Mouse (Mus musculus): ENCODE results near the gene Ltv1.
"Not testable (repeated sequence)": the region's sequence is repeated elsewhere in the genome, so short reads cannot be mapped to it uniquely, and the experiment has no call there.

Ltv1 gene

DNA sequence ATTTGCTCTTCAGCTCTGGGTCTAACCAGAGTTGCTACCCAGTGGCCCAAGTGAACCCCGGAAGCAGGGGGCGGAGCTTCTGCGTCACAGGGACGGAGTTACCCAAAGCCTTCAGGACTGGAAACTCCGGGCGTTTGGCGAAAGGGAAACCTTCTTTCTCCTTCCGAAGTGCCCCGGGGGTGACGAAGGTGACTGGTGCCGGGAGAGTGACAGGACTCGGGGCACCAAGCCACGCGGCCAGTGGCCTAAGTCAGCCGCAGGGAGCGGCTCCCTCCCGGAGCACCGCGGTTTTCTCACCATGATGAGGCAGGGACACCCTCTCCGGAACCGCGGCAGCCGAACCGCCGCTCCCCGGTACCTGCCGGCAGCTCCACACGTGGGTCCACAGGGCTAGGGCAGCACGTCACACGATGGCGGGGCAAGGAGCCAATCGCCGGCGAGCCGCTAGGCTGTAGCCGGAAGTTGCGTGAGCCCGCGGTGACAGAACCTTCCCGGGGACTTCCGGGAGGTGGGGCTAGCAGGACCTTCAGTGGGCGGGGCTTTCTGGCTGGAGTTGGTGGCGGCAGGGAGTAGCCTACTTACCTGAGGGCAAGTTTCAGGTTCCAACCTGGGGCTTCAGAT, at the start of gene Ltv1:
Ltv1 (minus strand) TSS at position 438 of the 621 bp plus-strand sequence.
- peak; percentile 95 for DNase-seq

DNA sequence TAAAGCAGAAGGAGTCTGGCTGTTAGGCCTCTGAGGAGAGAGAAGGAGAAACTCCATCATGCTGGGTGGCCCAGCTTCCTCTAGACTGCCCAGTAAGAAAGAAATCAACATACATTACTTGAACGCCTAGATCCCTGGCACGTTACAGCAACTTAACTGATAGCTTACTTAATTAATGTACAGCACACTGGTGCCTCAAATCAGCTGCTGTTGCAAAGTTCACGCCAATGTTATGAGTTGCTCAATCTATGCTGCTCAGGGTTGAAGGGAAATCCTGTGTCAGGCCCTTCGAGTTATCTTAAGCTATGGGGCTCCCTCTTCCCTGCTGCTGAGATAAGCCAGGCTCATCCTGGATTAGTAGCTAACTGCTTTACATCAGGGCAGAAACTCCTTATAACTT, 47.5 kb upstream of the Ltv1 start:
- DNase-seq, result no peak

DNA sequence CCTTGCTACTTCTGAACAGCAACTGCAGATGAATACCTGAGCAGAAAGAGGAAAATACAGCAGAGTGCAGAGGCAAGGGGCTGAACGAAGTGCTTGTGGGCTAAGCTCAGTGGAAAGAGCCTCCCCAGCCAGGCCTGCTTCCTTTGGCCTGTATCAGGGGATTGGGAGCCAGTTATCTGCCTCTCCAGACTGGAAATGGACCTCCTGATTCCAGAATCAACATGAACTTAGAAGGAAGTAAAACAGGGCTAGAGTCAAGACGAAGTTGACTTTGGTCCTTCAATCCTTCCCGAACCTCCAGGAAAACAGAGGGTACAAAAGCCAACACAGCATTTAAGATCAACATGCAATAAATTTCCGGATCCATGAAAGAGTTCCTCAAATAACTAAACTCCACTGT, 45.2 kb upstream of the Ltv1 start:
- no peak for DNase-seq

DNA sequence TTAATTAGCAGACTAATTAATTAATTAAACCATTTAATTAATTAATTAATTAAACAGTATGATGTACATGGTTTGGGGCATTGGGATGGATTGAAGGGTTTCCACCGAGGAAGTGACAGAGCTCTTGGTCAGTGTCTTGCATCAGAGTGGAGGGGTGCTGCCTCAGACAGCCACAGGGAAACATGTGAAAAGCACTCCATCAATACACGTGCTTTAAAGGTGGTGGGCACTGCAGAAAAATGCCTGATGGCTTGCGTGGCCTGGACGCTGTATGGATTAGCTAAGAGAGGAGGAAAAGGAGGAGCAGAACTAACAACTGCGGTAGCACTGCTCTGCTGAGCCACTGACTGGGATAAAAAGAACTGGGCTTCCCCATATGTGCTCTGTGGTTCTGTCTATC, 43.9 kb upstream of the Ltv1 start:
- DNase-seq, result no peak

DNA sequence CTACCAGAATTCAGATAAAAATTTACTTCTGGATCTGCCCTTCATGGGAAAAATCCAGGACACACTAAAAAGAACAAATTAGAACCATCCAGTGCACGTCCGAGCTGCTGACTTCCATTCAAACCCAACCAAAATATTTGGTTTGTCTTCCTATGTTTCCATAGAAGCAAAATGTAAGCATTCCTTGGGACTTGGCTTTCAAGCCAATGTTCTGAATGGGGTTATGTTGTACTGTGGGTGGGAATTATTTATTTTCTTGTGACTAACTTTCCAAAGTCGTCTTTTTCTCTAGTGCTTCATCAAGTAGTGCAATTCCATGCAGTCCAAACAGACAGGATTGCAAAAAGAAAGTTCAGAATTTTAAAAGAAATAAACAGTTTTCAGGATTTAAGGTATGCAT, 41.5 kb upstream of the Ltv1 start:
- DNase-seq, result no peak

DNA sequence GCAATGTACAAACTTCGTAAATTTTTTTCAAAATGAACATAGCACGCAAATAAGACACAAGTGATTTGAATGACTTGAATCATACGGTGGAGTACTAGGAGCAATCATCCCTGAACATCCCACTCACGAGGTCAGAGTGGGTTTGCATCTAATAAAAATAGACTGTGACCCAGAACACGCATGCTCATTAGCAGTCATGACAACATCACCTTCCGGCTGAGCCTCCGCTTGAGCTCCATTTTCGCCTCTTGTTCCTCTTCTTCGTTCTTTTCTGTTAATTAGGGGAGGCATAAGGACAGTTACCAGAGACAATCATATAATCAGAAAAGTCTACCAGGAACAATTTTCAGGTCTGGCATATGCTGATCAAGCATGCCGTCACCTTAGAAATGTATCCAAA, 41.0 kb upstream of the Ltv1 start:
- no peak for DNase-seq

DNA sequence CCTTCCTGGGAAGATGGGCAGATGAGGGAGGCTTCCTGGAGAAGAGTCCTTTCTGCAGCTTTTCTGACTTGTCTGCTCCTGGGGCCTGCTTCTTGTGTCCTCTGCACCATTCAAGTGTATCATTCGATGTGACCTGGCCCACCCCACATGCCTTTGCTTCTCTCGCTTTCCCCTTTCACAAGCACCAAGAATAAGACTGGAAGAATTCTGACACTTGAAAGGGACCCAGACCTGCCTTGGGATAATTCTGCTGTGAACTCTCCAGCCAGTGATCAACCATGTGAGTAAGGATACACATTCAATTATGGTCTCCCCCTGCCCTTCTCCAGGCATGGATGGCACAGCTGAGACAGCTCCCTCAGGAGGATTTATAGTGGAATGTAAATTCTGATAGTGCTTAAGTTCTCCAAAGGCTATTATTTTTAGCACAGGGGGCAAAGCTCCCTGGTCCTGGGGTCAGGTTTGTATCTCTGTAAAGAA, 40.2 kb upstream of the Ltv1 start:
- no peak for DNase-seq

DNA sequence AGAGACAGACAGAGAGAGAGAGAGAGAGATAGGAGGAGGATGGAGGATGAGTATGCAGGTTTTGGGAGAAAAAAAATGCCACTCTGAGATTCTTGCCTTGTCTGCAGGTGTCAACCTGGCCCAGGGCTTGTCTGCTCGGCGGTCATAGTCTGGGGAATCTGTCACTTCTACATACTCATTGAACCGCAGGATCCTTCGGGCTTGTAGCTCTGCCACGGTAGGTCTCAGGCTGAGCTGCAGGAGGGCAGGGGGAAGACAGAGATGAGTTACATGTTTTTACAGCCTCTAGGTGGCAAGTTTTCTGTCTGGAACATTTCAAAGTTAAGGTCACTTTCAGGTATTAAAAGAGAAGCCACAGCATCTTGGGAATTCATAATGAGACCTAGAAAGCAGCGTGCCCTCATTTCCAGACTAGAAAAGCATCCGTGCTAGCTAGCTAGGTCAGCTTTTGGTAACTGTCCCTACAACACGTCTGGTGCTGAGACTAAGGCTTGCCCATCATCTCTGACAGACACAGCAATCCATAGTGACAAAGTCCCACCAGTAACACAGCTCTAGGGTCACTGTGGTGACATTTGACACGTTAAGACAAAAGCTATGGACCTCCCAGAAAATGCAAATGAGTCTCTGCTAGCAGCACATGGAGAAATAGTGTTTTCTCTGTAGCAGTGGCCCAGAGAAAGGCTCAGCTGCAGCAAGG, 39.6 kb upstream of the Ltv1 start:
- DNase-seq, result no peak

DNA sequence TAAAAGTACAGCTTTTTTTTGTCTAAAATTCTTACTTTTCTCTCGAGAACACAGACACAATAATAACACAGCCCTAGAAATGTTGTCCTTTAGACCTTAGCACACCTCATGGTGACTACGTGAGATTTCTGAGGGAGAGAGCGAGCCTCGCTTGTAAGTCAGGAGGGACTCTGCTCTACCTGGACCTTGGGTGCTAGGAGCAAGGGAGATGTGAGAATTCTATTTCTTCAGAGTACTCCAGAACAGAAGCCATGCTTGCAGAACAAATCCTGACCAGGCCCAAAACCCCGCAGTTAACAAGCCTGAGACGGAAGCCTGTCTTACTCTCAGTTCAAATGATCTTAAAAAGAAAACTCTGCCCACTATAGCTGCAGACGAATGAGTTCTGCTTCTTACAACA, 37.7 kb upstream of the Ltv1 start:
- DNase-seq, result no peak

DNA sequence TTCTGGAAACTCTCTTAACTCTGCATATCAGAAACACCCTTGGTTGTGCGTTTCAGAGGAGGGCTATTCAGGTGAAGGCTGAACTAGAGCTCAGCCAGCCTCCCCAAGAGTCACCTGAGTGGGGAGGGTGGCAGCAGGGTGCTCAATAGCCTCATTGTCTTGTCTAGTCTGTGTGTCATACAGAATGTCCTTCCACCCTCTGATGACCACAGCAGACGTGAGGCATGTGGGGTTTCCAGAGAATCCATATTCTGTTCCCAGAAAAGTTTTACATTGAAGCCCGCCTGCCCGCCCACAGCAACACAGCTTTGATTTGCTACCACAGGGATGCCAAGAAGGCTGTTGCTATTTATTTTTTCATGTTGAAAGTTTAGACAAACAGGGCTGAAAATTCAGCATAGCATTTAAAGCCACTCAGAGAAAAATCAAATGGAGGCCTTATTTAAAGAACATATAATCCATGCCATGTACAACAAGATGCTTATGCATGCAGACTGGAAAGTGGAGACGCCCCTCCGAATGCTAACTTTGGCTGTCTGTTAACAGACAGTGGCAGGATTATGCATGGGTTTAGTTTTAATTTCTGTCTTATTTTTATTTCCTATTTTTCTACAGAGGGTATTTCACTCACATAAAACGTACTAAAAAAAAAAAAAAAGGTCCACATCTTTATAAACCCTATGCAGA, 32.6 kb upstream of the Ltv1 start:
- no peak for DNase-seq

DNA sequence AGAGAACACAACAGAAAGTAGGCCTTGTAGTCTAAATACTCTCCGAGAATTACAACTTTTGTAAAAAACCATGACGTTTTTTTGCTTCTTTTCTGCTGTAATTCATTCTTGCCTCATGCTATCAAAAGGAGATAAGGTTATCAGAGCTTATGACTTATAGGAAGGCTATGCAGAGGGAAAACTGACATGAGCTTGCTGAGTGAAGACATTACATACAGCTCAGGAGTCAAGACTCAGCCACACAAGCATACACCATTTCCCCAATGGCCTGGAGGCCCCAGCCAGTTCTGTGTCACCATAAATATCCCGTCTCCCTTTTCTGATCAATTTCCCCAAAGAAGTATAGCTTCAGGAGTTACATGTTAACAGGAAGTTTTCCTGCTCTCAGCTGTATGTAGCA, 29.2 kb upstream of the Ltv1 start:
- no peak for DNase-seq

DNA sequence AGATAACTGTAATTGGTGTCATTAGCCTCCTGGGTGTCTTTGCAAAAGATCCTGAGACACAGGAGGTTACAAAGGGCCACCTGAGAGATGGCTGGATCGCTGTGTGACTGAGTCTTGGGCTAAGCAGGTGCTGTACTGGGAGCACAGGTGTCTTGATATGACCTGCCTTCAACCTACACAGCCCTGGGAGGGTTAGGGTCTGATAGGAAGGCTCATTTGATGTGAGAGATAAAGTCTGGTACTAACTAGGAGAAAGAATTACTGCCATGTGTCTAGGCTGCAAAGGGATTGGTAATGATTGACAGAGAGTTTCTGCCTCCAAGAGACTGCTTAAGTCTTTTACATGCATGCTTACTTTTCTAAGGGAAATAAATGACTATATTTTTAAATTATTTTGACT, 27.1 kb upstream of the Ltv1 start:
- DNase-seq, result no peak

DNA sequence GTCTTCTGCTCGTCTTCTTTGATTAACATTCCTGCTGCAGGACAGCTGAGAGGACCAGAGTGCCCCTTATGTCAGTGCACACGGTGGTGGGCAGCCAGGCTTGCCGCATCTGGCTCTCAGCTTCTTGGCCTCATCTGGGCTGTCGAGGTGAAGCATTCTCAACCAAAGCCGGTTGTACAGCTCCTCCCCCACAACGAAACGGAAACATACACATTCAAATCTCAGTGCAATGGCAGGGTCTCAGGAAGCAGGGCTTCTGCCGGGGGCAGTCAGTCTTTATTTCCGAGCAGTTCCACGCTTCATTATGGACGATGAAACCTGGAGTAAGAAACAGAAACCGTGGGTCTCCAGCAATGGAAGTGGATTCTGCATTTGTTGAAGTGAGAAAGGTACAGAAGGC, 21.0 kb upstream of the Ltv1 start:
- no peak for DNase-seq

DNA sequence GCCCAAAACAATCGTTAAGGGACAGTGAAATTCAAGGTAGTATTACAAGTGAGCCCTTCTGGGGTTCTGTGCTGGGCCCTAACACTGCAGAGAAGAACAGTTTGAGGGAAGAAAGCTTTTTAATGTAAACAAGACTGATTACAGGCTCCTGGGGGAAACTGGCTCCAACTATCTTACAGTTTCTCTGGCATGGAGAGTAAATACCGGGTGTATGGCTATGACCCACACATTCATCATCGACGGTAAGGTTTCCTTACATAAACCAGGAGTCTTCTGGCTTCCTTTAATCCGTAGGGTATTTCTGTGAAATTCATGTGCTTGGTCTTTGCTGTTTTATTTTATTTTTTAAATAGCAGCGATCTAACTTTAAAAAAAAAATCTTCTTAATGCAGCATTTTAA, 19.9 kb upstream of the Ltv1 start:
- no peak for DNase-seq

DNA sequence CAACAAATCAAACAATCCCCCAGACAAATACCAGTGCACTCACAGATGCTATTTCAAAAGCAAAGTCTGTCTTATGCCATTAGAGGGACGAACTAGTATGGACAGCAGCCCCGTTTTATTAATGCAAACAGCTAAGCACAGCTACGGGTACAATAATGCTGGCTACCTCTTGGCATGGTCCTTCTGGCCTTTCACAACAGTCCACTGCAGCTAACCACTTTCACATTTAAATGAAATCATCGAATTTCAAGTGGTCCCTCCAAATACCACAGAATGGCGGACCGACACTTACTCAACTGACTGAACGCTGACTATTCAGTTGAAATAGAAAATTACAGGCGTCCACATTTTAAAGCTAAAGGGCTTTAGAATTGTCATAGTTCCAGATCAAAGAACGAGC, 19.4 kb upstream of the Ltv1 start:
- no peak for DNase-seq

DNA sequence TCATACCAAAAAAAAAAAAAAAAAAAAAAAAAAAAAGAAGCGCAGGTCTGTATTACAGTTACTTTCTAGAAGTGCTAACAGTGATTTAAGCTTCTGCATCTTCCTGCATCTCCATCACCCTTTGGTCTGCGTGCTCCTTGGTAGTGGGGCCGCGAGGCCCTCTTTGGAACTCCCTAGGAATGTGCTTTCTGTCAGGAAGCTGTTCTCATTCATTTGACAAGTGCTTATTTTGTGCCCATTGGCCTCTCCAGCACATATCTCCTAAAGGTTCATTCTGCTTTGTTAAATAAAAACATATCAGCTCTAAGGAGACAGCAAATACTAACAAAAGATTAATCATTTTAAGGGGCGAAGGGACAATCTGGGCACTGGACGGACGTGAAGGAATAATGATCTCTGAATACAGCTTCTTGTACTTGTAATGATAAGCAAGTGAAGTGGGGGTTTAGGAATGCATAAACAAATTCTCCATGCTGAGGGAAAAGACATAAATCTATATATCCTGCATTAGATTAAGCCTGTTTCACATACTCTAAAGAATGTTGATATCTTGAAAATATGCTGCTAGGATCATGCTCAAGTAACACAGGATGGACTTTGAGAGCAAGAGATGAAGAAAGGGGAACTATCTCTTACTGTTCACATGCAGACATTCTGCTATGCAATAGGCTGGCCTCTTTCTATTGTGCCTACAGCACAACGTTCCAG, 17.1 kb upstream of the Ltv1 start:
- DNase-seq, result no peak

DNA sequence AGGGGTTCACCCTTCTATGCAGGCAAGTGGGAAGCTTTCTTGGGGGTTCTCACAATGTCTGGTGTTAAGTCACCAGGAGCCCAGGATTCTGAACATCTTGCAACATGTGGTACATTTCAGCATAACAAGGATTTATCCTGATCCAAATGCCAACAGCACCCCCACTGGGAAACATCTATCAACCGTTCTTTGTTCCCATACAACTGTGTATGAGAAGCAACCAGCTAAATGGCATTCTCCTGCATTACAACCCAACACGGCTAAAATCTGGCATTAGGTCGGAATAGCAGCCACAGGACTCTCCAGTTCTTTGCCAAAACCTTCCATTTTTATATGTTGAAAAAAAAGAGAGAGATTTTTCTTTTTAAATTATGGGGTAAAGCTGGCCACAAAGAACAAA, 16.5 kb upstream of the Ltv1 start:
- DNase-seq, result no peak

DNA sequence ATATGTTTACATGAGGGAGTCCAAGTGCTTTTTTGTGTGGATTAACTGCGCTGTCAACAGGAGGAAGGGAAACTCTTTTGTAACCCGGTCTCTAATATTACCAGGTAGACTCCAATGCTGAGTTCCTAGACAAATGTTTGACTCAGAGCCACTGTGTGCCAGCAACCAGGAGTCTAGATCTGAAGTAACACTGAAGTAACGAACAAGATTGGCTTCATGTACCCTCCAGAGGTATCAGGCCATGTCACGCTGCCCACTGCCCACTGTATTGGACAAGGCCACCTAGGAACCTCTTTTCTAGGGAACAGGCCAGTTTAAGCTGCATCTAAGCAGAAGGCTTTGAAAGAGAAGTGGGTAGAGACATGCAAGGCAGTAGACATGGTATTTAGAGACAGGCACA, 16.1 kb upstream of the Ltv1 start:
- no peak for DNase-seq

DNA sequence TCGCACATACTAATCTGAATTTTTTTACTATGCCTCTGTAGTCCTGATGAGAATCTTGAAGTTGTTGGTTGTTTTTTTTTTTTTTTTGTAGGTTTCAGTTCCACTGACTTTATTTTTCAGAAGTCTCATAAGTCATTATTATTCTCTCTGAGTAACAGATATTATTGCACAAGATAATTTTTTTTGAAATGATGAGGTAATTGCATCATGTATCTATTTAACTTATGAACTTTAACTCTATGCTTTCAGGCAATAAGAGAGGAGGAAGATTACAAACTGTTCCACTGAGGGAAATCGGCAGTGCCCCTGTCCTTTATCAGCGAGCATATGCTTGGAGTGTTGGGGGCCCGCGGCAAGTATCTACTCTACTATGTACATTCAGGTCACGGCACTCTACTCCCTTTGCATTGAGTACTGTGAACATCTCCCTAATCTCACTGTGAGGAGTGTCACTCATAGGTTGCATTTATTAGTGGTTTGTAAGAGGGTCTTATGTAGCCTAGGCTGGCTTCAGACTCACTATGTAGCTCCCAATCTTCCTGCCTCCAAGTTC, 8.8 kb upstream of the Ltv1 start:
- no peak for DNase-seq

DNA sequence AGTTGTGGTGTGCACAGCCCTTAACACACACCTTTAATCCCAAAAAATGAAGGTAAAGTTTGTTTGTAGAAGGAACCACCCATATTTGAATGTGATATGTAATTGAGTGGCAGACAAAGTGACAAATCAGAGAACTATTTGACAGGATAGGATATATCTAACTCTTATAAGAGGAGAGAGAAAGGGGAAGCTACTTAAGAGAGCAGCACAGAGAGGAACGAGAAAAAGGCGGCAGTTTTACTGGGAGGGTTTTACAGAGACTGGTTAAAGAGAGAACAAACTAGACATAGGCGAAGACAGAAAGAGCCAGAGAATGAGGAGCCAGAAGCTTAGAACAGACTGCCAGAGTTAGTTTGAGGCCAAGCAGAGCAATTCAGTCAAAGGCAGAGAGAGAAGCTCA, 7.9 kb upstream of the Ltv1 start:
- DNase-seq, result no peak

DNA sequence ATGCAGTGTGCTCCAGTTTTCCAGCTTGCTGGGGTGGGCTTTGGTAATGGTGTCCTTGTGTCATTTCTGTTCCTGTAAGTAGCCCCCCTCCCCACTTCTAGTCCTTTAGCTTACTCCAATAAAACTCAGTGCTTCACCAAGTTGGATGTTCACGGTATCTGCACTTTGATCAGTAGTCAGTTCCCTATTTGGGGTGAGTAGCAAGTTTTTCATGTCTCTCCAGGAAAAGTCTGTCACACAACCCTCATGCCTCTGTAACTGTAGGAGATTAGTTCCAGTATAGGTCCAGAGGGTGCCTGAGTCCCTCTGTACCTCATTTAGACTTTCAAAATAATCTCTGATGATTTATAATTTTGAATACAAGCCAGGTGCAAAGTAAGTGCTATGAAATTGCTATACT, 6.3 kb upstream of the Ltv1 start:
- no peak for DNase-seq

DNA sequence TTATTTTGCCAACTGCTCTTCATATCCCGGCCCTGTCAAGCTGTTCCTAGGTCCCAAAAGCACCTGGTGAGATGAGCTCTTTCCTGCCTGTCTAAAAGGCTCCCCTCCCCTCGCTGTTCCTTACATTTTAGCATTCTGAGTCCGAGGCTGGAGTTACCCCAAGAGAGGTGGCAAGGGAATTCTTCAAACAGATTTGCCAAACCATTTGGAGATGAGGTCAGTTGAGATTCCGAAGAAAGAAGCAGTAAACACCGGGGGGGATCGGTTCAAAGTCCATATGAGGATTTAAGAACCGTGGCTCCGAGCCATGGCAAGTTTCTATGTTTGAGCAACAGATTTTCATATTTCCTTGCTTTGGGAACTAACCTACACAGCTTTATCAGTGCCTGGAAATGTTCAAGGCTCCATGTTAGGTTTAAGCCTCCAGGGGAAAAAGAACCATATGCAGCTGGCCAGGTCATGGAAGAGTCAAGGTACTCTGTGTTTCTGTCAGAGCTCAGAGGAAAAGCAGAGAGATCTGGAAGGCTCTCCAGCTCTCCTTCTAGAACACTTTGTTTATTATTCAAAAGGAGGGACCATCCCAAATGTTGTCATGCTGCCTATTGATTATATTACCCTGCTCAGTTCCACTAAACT, 4.0 kb upstream of the Ltv1 start:
- no peak for DNase-seq

DNA sequence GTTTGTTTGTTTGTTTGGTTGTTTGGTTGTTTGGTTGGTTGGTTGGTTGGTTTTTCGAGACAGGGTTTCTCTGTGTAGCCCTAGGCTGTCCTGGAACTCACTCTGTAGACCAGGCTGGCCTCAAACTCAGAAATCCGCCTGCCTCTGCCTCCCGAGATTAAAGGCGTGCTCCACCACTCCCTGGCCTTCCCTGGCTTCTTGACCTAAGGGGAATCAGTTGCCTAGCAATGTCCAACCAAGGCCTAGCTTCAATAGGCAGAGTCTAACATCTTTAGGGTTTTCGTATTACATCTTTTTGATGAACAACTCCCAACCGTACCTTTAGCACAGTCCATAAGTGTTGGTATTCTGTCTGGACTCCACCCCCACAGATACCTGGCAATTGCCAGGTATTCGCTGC, 528 bp upstream of the Ltv1 start:
- DNase-seq, result not testable (repeated sequence)

Data from cerebellum, adult 11 months (tissue).